Mouse (Mus musculus): ENCODE measurements around the gene Hist1h2ag.
"Not testable (repeated sequence)": the region's sequence is repeated elsewhere in the genome, so short reads cannot be mapped to it uniquely, and the experiment has no call there.

The Hist1h2ag gene

GRCm38 (mm10) chr13:22036986-22037385 lies 5.8 kb downstream of the Hist1h2ag start:
- no peak for DNase-seq (ENCODE audit: low spot score)

- DNase-seq (ENCODE audit: low spot score), result no peak
Observed at GRCm38 (mm10) chr13:22036149-22036956, 6.4 kb downstream of the Hist1h2ag start.

- not testable (repeated sequence) for DNase-seq (ENCODE audit: low spot score)
Observed at GRCm38 (mm10) chr13:22035267-22036148, 7.2 kb downstream of the Hist1h2ag start, which contains the start of the genes Hist1h2ah and Hist1h2bk. Gene Hist1h2ah (minus strand): TSS chr13:22035568. Gene Hist1h2bk (plus strand): TSS chr13:22035870.

DNA sequence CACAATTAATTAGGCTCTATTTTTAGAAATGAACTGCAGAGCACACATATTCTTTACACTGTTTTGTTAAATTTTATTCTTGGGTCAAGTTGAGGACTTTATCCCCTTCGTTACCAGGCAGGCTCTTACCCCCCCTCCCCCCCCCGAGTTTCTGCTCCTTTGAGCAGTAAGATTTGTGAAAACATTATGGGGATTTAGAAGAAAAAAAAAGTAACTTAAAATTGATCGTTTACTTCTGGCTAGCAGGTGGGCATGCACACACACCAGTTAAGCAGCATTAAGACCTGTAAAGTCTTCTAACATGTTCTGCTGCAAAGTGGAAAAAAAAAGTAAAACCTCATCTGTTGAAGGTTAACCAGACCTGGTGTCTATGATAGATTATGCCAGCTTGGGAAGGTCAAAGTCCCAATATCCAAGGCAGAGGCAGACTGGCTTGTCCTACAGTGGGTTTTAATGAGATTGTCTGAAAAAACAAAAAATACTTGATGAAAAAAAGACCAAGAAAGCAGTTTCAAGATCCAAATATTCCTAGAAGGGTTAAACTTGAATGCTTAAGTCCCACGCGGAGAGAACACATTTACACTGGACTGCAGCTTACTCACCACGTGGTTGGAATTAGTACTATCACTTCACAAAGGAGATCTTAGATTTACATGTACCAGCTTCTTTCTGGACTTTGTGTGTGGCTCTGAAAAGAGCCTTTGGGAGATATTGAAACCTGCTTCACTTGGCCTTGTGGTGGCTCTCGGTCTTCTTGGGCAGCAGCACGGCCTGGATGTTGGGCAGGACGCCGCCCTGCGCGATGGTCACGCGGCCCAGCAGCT lies 8.1 kb downstream of the Hist1h2ag start:
- DNase-seq (ENCODE audit: low spot score), result no peak

- no peak for DNase-seq (ENCODE audit: low spot score)
Observed at GRCm38 (mm10) chr13:22033741-22034442, 8.9 kb downstream of the Hist1h2ag start.

GRCm38 (mm10) chr13:22030493-22030892 lies 12.3 kb downstream of the Hist1h2ag start:
- no peak for DNase-seq (ENCODE audit: low spot score)

DNA sequence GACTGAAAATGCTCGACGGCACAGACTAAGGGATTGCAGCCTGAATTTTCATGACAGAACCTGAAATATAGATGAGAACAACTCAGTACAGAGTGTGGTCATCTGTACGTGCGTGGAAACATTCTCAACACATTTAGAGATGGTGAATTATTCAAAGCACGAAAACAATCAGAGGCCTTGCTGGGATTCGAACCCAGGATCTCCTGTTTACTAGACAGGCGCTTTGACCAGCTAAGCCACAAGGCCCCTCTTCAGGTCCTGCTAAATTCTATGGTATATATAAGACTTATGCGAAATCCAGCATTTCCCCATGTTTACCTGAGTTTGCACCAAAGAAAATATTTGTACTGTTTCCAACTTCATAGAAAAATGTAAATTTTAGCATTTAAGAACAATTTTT lies 12.8 kb downstream of the Hist1h2ag start:
- no peak for DNase-seq (ENCODE audit: low spot score)

DNA sequence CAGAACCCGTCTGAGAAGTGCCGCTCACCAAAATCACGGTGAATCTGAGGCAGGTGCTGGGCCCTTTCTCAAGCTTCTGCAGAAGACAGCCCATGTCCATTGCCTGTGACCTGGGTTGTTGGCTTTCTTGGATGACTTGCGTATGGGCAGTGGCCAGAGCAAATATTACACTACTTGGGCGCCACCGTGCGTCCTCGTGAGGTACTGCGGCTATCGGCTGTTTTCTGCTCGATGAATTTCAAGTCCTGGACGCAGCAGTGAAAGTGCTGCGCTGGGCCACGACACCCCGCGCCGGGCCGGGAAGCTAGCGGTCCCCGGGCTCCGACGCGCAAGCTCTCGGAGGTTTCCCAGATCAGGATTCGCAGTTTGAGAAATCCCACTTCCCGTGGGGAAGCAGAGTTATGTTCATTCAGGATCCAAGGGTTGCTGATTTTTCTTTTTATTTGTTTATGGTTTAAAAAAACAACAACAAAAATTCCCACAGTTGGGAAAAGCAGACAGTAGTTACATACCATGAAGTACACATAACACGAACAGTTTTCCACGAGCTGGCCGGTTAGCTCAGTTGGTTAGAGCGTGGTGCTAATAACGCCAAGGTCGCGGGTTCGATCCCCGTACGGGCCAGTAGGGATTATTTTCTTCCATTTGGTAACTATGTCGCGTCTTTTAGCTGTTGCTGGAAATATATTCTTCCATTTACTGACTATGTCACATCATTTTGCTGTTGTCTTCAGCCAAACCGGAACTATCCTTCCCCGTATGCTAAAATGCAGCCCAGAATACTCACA lies 13.9 kb downstream of the Hist1h2ag start:
- DNase-seq (ENCODE audit: low spot score), result peak; percentile 85

GRCm38 (mm10) chr13:22026058-22027031 lies 16.4 kb downstream of the Hist1h2ag start:
- DNase-seq (ENCODE audit: low spot score), result peak; percentile 45

DNA sequence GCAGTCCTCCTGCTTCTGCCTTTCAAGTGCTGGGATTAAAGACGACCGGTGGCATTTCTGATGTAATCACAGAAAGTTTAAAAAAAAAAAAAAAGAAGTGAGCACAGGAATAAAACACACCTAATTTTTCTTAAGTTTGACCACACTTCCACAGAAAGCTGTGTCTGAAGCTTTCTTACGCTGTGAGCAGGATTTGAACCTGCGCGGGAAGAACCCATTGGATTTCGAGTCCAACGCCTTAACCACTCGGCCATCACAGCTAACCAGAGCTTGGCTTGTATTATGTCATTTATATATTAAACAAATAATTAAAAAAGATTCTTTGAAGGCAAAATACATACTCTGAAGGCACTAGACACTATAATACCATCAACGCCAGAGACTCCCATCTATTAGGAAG lies 20.5 kb downstream of the Hist1h2ag start:
- no peak for DNase-seq (ENCODE audit: low spot score)

GRCm38 (mm10) chr13:22021581-22021980 lies 21.2 kb downstream of the Hist1h2ag start:
- no peak for DNase-seq (ENCODE audit: low spot score)

GRCm38 (mm10) chr13:22020901-22021339 lies 21.8 kb downstream of the Hist1h2ag start:
- no peak for DNase-seq (ENCODE audit: low spot score)

GRCm38 (mm10) chr13:22019934-22020835 lies 22.6 kb downstream of the Hist1h2ag start:
- no peak for DNase-seq (ENCODE audit: low spot score)

GRCm38 (mm10) chr13:22015479-22016450 lies 27.0 kb downstream of the Hist1h2ag start:
- DNase-seq (ENCODE audit: low spot score), result no peak

DNA sequence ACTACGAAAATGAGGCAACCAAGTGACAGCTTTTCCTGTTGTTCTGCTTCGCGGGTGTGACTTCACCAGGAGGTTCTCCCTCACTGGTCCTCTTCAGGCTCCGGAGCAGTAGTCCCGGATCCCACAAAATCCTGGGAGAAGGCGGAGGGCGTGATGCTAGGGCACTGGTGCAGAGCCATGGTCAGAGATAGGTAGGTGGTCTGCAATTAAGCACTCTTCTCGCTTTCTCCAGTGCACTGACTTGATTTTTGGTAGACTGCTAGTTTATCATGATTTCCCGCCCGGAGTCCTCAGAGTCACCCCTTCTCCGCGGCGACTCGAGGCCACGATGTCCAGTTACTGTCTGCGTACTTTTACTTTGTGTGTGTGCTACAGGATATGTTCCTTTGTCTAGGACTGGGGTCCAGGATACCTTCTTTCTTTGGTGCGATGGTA lies 28.3 kb downstream of the Hist1h2ag start:
- DNase-seq (ENCODE audit: low spot score), result no peak

- DNase-seq (ENCODE audit: low spot score), result no peak
Observed at GRCm38 (mm10) chr13:22013716-22014115, 29.0 kb downstream of the Hist1h2ag start.

- no peak for DNase-seq (ENCODE audit: low spot score)
Observed at GRCm38 (mm10) chr13:22009642-22010041, 33.1 kb downstream of the Hist1h2ag start, which contains the start of gene Prss16. Gene Prss16 (minus strand): TSS chr13:22009742.

Measured in urinary bladder, postnatal 10 days (tissue).